Mouse (Mus musculus): ENCODE measurements at regions not wholly inside any gene's neighbourhood (a gene's known extent, or its start where the extent isn't known, plus 50 kb on each side); places are given as distances from the start of the nearest gene placed in this dataset.

DNA sequence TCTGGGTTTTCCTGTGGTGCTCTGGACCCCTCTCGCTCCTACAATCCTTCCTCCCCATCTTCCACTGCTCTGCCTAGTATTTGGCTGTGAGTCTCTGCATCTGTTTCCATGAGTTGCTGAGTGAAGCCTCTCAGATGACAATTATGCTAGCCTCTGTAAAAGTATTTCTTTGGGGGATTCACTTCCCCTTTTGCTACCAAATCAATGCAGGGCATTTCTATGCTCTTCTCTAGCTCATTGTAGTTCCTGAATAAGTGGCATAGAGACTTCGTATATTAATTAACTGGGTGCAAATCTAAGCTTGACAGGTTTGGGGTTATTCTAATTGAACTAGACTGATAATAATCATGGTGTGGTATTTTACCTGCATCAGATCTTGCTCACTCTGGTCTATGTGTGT, 260.4 kb upstream of the P2ry1 start:
- DNase-seq (ENCODE audit: low spot score) (no peak), ATAC-seq (no peak)
- no peaks in the 10 kb centered on the region for H3K36me3 ChIP-seq (ENCODE audit: insufficient read depth, low read length)
- H3K4me1 ChIP-seq (ENCODE audit: insufficient read depth, low read depth, low read length) = no peaks in the 10 kb centered on the region
- no peaks in the 10 kb centered on the region for H3K9me3 ChIP-seq (ENCODE audit: low read length)
- H3K9ac ChIP-seq (replicated peaks; ENCODE audit: low read depth) = no peak overlapping the region
- H3K27me3 ChIP-seq (replicated peaks; ENCODE audit: insufficient read depth, low read length) = no peaks in the 10 kb centered on the region
- peak overlapping the region; percentile 33 for H3K27ac ChIP-seq (ENCODE audit: low read length)
- 83% methylated on average over 2 of the region's 2 CpGs for WGBS
- no peak overlapping the region for H3K4me2 ChIP-seq (replicated peaks; ENCODE audit: low read depth, low read length)
- no peak for TF ChIP-seq EP300 (IDR thresholded peaks at IDR 0.05)
- TF ChIP-seq CTCF (IDR thresholded peaks at IDR 0.05) = no peak
- no peak overlapping the region for H3K4me3 ChIP-seq (ENCODE audit: low read depth, low read length)

DNA sequence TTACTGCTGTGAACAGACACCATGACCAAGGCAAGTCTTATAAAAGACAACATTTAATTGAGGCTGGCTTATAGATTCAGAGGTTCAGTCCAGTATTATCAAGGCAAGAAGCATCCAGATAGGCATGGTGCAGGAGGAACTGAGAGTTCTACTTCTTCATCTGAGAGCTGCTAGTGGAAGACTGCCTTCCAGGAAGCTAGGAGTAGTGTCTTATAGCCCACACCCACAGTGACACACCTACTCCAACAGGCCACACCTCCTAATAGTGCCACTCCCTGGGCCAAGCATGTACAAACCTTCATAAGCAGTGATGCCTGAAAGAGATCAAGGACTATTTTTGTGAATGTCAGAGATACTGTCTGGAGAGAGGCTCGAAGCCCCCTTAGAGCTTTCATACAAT, 257.5 kb upstream of the P2ry1 start:
- no peaks in the 10 kb centered on the region for H3K9me3 ChIP-seq (ENCODE audit: low read length)
- H3K4me1 ChIP-seq (ENCODE audit: insufficient read depth, low read depth, low read length) = no peaks in the 10 kb centered on the region
- no peaks in the 10 kb centered on the region for H3K36me3 ChIP-seq (ENCODE audit: insufficient read depth, low read length)
- DNase-seq (ENCODE audit: low spot score) (no peak), ATAC-seq (no peak)
- no peak overlapping the region for H3K4me2 ChIP-seq (replicated peaks; ENCODE audit: low read depth, low read length)
- TF ChIP-seq EP300 (IDR thresholded peaks at IDR 0.05) (no peak), CTCF (IDR thresholded peaks at IDR 0.05) (no peak)
- 89% methylated on average over 1 of the region's 1 CpGs for WGBS
- H3K27me3 ChIP-seq (replicated peaks; ENCODE audit: insufficient read depth, low read length) = no peaks in the 10 kb centered on the region
- H3K27ac ChIP-seq (ENCODE audit: low read length) = no peak overlapping the region
- H3K9ac ChIP-seq (replicated peaks; ENCODE audit: low read depth) = no peak overlapping the region
- H3K4me3 ChIP-seq (ENCODE audit: low read depth, low read length) = no peak overlapping the region

DNA sequence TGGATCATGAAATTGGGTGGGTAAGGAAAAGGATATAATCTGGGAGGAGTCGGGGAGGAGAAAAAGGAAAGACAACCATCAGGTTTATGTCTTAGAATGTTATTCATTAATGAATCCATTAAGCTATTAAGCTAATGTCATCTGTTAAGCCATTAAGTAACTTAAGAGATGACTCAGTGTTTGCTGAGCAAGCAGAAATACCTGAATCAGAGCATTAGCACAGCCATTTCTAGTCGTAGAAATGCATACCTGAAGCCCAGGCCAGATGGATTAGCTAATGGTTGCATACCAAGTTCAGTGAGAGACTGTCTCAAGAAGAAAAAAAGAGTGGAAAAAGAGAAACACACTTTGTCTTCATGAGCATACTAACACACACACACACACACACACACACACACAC, 244.0 kb upstream of the P2ry1 start:
- H3K4me1 ChIP-seq (ENCODE audit: insufficient read depth, low read depth, low read length) = no peaks in the 10 kb centered on the region
- no peak overlapping the region for H3K9ac ChIP-seq (replicated peaks; ENCODE audit: low read depth)
- no peak overlapping the region for H3K4me2 ChIP-seq (replicated peaks; ENCODE audit: low read depth, low read length)
- H3K4me3 ChIP-seq (ENCODE audit: low read depth, low read length) = no peak overlapping the region
- DNase-seq (ENCODE audit: low spot score) (no peak), ATAC-seq (no peak)
- TF ChIP-seq EP300 (IDR thresholded peaks at IDR 0.05) (no peak), CTCF (IDR thresholded peaks at IDR 0.05) (no peak)
- 57% methylated on average over 2 of the region's 2 CpGs for WGBS
- no peaks in the 10 kb centered on the region for H3K36me3 ChIP-seq (ENCODE audit: insufficient read depth, low read length)
- no peaks in the 10 kb centered on the region for H3K9me3 ChIP-seq (ENCODE audit: low read length)
- H3K27me3 ChIP-seq (replicated peaks; ENCODE audit: insufficient read depth, low read length) = no peaks in the 10 kb centered on the region
- H3K27ac ChIP-seq (ENCODE audit: low read length) = no peak overlapping the region

DNA sequence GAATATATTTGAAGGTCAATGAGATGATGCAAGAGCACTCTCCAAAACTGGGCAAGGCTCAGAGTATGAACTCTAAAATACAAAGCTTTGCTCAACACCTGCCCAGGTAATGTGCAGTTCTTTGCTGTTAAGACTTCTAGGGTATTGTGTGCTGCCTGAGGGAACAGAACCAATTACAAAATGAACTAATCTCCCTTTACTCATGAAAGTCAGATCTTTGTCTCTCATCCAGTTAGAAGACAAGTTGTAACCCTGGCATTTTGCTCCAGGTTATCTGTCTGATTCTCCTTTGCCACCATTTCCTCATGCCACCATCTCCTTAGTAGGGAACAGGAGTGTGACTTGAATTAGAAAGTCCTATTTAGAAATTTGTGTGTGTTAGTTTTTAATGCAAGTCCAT, 243.5 kb upstream of the P2ry1 start:
- DNase-seq (ENCODE audit: low spot score) = no peak
- TF ChIP-seq CTCF (IDR thresholded peaks at IDR 0.05) (no peak), EP300 (IDR thresholded peaks at IDR 0.05) (no peak)
- no peak overlapping the region for H3K27ac ChIP-seq (ENCODE audit: low read length)
- H3K4me3 ChIP-seq (ENCODE audit: low read depth, low read length) = no peak overlapping the region
- no peaks in the 10 kb centered on the region for H3K4me1 ChIP-seq (ENCODE audit: insufficient read depth, low read depth, low read length)
- no peaks in the 10 kb centered on the region for H3K9me3 ChIP-seq (ENCODE audit: low read length)
- no peak overlapping the region for H3K9ac ChIP-seq (replicated peaks; ENCODE audit: low read depth)
- no peaks in the 10 kb centered on the region for H3K36me3 ChIP-seq (ENCODE audit: insufficient read depth, low read length)
- H3K4me2 ChIP-seq (replicated peaks; ENCODE audit: low read depth, low read length) = no peak overlapping the region
- no peak for ATAC-seq
- no peaks in the 10 kb centered on the region for H3K27me3 ChIP-seq (replicated peaks; ENCODE audit: insufficient read depth, low read length)

DNA sequence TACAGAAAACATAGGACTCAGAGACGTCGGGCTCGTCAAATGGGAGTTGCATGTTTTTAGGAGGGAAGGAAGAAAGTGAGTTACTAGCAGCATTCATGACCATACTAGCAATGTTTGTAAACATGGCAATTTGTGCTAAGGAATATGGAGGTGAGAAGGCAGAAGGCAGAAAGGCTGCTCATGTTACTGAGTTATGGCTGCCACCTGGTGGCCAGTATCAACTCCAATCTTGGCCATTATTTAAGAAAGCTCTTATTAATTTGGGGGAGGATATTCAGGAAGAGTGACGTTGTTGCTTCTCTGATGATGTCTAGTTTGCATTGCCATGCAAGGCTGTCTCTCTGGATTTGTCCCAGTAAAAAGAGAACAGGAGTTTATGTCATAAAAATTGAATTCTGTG, 239.7 kb upstream of the P2ry1 start:
- peak; percentile 81 for DNase-seq (ENCODE audit: low spot score)
- H3K9ac ChIP-seq (replicated peaks; ENCODE audit: low read depth) = no peak overlapping the region
- peak; percentile 81 for TF ChIP-seq CTCF (IDR thresholded peaks at IDR 0.05)
- no peak for TF ChIP-seq EP300 (IDR thresholded peaks at IDR 0.05)
- whole genome bisulfite sequencing = 42% methylated on average over 4 of the region's 4 CpGs
- H3K27ac ChIP-seq (ENCODE audit: low read length) = no peak overlapping the region
- H3K4me1 ChIP-seq (ENCODE audit: insufficient read depth, low read depth, low read length) = no peaks in the 10 kb centered on the region
- ATAC-seq = peak; percentile 35; the same call in 1 of the 2 replicates
- H3K36me3 ChIP-seq (ENCODE audit: insufficient read depth, low read length) = no peaks in the 10 kb centered on the region
- H3K4me3 ChIP-seq (ENCODE audit: low read depth, low read length) = no peak overlapping the region
- H3K4me2 ChIP-seq (replicated peaks; ENCODE audit: low read depth, low read length) = no peak overlapping the region
- no peaks in the 10 kb centered on the region for H3K9me3 ChIP-seq (ENCODE audit: low read length)
- H3K27me3 ChIP-seq (replicated peaks; ENCODE audit: insufficient read depth, low read length) = no peaks in the 10 kb centered on the region

DNA sequence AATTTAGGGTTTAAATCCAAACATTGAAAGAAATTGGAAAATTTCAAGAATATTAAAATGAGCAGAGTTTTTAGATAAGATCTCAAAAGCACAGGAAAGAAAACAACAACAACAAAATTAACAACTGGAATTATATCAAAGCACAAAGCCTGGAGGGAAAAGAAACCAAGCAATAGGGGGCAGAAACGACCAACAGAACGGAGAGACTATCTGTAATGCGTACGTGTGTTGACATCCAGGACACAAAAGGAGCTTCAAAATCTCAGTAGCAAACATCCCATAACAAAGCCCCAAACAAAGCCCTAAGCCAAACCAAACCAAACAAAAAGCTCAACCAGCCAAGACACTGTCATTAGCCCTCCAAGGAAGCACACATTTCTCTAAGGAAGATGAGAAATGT, 237.5 kb upstream of the P2ry1 start:
- Histone ChIP-seq H3K4me1 (ENCODE audit: insufficient read depth, low read depth, low read length) (no peaks in the 10 kb centered on the region), H3K27ac (ENCODE audit: low read length) (no peak overlapping the region), H3K36me3 (ENCODE audit: insufficient read depth, low read length) (no peaks in the 10 kb centered on the region), H3K4me3 (ENCODE audit: low read depth, low read length) (no peak overlapping the region), H3K4me2 (replicated peaks; ENCODE audit: low read depth, low read length) (no peak overlapping the region), H3K9ac (replicated peaks; ENCODE audit: low read depth) (no peak overlapping the region), H3K27me3 (replicated peaks; ENCODE audit: insufficient read depth, low read length) (no peaks in the 10 kb centered on the region), H3K9me3 (ENCODE audit: low read length) (no peaks in the 10 kb centered on the region)
- DNase-seq (ENCODE audit: low spot score) (no peak), ATAC-seq (no peak)
- WGBS = 48% methylated on average over 4 of the region's 4 CpGs
- no peak; the same call in 1 of the 2 replicates for TF ChIP-seq CTCF (IDR thresholded peaks at IDR 0.05)
- no peak for TF ChIP-seq EP300 (IDR thresholded peaks at IDR 0.05)

DNA sequence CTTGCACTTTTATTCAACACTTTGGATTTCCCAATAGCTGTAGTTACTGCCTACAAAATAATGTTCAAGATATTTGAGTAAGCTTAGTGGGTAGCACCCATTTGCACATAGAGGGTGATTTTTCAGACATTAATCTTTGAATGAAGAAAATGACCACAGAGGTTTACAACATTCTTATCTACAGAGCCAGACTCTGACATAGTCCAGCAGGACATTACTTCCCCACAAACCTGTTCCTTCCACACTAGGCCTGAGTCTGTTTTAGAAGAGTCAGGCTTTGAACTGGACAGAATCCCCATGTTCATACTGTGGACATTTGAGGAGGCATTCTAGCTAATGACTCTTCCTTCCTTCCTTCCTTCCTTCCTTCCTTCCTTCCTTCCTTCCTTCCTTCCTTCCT, 233.6 kb upstream of the P2ry1 start:
- H3K4me3 ChIP-seq (ENCODE audit: low read depth, low read length) = no peak overlapping the region
- no peak for DNase-seq (ENCODE audit: low spot score)
- H3K36me3 ChIP-seq (ENCODE audit: insufficient read depth, low read length) = no peaks in the 10 kb centered on the region
- ATAC-seq = no peak
- no peaks in the 10 kb centered on the region for H3K4me1 ChIP-seq (ENCODE audit: insufficient read depth, low read depth, low read length)
- no peaks in the 10 kb centered on the region for H3K27me3 ChIP-seq (replicated peaks; ENCODE audit: insufficient read depth, low read length)
- no peak overlapping the region for H3K27ac ChIP-seq (ENCODE audit: low read length)
- H3K4me2 ChIP-seq (replicated peaks; ENCODE audit: low read depth, low read length) = no peak overlapping the region
- no peak for TF ChIP-seq EP300 (IDR thresholded peaks at IDR 0.05)
- no peak for TF ChIP-seq CTCF (IDR thresholded peaks at IDR 0.05)
- H3K9ac ChIP-seq (replicated peaks; ENCODE audit: low read depth) = no peak overlapping the region
- no peaks in the 10 kb centered on the region for H3K9me3 ChIP-seq (ENCODE audit: low read length)
